Mouse (Mus musculus) forelimb bud, embryonic 11.5 days (tissue): ENCODE results near the gene Rbfox3.

Experiments used
- DNase-seq: peaks from one replicate; pipeline ENCODE4 v3.0.0-alpha.2; 2012; ENCODE audit warnings: low read depth, low spot score

Rbfox3 gene

DNA sequence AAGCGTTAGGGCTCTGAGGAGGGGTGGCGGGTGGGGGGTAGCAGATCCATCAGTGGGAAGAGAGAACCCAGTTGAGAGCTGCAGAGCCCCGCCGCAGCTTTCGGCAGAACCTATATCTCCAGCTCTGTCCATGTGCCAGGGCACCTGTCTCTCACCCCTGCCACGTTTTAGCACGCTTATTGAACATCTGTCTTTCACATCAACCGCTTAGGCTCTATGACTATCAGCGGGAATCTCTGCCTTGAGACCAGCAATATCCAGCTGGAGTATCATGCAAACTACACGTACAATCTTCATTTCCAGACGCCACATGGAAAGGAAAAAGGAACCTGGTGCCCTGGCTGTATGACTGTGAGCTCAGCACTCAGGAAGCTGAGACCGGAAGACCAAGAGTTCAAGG lies 182.6 kb downstream of the Rbfox3 start:
- no peak for DNase-seq

DNA sequence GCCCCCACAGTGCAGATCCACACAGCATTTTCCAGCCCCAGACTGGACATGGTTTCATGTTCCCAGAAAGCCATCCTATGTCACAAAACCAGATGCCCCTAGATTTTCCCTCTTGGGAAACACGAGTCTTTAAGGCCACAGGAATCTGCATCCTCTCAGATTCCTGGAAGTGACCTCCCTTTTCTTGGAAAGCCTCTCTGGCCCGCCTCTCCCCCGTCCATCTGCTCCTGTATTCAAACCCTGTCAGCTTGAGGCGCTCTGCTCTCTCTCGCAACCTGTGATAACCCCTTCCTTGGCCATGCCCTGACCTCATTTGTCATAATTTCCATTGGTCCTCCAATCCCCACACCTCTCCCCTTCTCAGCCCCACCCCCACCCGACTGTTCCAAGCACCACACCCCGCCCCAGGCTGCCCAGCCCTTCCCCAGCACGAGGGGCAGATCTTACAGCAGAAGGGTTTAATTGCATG lies 183.3 kb downstream of the Rbfox3 start:
- no peak for DNase-seq

DNA sequence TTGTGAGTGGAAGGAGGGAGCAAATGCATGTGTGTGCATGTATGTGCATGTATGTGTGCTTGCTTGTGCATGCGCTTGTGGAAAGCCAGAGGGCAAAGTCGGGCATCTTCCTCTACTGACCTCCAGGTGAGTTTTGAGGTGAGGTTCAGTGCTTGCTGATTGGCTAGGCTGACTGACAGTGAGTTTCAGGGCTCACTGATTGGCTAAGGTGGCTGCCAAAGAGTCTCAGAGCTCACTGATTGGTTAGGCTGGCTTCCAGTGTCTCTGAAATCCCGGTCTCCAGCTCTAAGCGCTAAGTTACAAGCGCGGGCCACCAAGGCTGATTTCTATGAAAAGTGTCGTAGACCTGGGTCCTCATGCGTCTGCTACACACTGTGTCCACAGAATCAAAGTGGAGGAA lies 185.0 kb downstream of the Rbfox3 start:
- DNase-seq, result no peak

GRCm38 (mm10) chr11:118724423-118724822 lies 187.0 kb downstream of the Rbfox3 start:
- DNase-seq, result no peak

- no peak for DNase-seq
Observed at GRCm38 (mm10) chr11:118723166-118723565, 188.2 kb downstream of the Rbfox3 start.

GRCm38 (mm10) chr11:118721898-118722297 lies 189.5 kb downstream of the Rbfox3 start:
- DNase-seq, result no peak

DNA sequence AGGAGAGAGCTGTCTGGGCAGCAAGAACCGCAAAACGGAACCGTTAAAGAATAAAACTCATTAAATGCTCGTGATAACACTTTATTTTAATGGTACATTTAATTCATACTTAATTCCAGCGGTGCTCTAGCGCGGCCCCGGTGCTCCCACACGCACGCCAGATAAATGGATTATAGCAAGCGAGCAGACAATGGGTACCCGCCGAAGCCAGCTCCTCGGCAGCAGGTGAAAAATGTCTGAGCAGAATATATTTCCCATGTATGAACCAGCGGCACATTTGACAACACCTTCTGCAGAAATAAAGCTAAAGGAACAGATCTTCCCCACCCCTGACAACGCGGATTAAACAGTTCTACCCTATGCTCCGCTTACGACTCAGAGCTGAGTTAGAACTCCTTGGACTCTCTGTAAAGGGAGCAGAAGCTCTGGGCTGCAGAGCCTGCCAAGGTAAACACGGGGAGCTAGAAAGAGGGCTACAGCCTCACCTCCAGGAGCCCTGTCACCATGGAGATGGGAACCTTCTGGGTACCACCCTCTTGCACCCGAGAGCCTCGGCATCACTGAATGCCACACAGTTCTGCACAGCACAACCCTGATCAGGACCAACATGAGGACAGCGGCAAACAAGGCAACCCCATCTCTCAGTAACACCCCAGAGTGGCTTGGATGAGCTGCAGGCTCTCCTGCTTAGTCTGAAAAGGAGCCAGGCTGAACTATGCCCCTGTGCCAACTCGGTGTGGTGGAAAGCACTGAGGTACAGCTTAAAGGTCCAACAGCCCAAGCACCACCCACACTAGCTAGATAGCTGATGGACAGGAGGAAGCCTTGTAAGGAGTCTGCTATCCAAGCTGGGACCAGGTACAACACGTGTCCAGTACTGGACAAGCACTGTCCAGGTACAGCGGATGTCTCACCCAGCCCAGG lies 196.5 kb downstream of the Rbfox3 start:
- no peak for DNase-seq

DNA sequence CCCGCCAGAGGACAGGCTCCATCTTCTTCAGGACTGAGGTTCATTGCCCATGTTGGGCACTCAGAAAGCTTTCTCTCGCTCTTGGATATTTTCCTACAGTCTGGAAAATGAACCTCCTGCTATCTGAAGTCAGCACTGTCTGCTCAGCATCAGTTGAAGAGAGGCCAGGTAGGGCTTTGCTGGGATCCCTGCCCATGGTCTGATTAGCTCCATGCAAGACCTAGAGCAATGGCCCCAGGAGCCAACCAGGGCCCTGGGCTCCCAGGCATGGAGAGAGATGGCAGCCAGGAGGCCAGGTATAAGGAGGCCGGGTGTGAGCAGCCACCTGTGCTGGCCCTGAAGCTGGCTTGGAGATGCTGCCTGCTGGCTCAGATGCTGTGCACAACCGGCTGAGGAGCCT lies 198.6 kb downstream of the Rbfox3 start:
- no peak for DNase-seq

GRCm38 (mm10) chr11:118712058-118712457 lies 199.3 kb downstream of the Rbfox3 start:
- DNase-seq, result no peak

GRCm38 (mm10) chr11:118710035-118710434 lies 201.4 kb downstream of the Rbfox3 start:
- no peak for DNase-seq

- DNase-seq, result peak; percentile 66
Observed at GRCm38 (mm10) chr11:118696226-118696930, 215.0 kb downstream of the Rbfox3 start.

DNA sequence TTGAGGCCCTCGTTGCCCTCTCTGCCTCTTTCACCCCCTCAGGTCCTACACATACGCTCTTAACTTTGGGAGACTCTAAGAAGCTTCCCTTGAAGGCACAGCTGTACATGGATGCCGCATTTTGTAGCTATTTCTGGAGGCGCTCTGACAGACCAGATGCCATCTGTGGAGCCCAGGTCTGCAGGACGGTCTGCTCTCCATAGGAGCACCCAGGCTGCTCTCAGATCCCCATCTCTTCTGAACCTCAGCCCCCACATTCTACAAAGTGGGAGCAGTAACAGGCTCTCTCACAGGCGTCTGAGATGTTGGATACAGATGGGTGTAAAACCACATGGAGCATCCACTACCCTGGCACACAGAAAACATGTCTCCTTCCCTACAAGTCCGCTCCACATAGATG lies 218.1 kb downstream of the Rbfox3 start:
- no peak for DNase-seq

GRCm38 (mm10) chr11:118690262-118690661 lies 221.1 kb downstream of the Rbfox3 start:
- no peak for DNase-seq

DNA sequence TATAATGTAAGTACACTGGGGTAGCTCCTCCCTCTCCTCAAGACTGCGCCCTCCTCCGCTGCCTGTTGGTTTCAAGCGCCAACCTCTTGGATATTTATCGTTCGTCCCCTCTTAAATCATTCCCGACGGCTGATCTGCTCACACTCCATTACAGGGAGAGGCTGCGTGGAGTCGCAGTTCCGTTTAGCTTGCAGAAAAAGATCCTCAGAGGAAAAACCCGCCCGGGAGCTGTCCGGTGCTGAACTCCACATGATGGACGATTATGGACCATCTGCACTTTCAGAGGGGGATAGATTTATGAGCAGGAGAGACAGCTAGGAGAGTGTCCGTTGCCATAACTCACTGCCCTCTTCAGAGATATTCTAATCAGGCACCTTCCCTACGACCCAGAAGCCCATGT lies 226.0 kb downstream of the Rbfox3 start:
- peak; percentile 61 for DNase-seq

DNA sequence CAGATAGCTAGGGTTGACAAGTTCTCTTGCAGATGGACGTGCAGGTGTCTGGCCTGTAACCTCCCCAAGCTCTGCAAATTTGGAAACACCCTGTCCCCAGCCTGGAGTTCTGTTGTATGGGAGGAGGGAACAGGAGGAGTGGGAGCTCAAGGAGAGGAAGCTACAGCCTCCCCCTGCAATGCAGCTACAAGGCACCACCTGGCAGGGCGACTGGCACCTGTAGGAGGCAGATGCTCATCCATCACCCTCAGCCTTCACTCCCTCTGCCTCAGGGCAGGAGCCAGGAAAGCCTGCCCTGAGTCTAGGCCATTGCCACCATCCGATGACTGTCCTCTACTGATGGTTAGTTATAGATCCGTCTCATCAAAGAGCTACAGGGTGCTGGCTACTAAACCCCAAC lies 226.7 kb downstream of the Rbfox3 start:
- DNase-seq, result no peak

DNA sequence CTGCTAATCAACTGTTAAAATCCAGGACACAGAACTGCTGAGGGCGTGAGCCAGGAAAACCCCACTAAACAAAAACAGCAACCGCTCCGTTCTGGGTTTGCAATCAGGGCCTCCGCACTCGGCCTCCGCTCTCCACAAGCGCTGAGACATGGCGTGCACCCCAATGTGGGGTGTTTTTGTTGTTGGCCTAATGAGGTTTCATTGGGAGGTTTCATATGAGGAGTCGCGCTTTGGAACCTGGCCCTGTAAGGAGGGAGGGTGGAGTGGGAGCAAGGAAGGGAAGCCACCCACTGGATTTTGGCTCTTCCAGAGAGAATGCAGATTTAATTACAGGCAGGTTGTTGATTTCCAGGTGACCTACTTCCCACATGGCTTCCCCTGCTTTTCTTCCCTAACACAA lies 230.7 kb downstream of the Rbfox3 start:
- no peak for DNase-seq

GRCm38 (mm10) chr11:118679736-118680410 lies 231.5 kb downstream of the Rbfox3 start:
- peak; percentile 18 for DNase-seq

DNA sequence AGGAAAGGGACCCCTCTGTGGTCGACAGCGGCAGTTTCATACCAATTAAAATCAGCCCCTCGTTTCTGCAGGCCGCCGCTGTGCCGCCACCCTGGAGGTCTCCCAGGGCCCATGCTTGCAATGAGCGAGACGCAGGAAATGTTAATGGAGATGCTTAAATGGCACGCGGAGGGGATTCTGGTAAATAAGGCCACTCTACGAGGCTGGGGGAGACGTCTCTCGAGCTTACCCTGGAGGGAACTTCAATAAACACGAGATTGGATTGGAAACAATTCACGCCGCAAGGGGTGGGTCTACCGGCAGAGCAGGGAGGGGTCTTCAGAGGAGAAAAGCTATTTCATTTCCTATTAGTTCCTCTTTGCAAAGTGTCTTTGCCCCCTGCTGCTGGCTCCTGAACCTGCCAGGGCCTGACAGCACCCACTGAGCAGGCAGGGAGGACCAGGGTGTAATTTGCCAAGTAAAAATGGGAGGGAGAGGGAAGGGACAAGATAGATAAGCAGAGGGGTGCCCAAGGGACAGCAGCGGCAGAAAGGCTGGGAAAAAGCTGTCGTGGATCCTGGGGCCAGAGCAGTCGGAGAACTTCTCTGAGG lies 232.8 kb downstream of the Rbfox3 start:
- DNase-seq, result peak; percentile 12

DNA sequence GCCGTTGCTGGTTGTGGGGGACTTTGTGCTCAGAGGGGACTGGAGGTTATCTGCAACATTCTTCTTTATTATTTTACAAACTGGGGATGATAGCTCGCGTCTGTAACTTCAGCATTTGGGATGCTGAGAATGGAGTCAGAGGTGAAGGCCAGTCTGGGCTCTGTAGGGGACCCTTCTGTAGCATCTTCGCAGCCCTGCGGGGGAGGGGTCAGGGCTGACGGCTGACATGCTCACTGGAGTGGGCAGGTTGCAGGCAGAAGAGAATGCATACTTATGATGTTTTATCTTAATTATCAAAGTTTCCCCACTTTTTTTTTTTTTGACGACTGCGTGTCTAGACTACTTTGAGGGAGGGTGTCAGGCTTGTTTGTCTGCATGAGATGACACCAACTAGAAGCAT lies 234.1 kb downstream of the Rbfox3 start:
- DNase-seq, result no peak

GRCm38 (mm10) chr11:118676364-118676763 lies 235.0 kb downstream of the Rbfox3 start:
- DNase-seq, result no peak

- no peak for DNase-seq
Observed at GRCm38 (mm10) chr11:118671958-118672357, 239.4 kb downstream of the Rbfox3 start.

DNA sequence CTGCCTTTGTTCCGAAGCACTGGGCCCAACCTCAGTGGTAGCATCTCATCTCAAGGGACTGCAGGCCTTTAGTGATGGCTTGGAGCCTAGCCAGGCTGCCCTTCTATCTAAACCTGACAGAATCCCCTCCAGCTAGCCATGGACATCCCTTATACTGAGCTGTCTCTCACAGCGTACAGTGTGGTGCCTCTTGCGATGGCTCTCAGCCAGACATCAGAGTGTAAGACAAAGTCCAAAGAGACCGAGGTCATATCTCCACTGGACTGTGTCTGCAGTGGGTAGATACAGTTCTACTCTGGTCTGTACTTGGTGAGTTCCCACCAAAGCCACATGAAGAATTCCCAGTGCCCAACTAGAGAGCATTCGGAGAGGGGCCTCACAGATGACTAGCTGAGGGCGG lies 240.2 kb downstream of the Rbfox3 start:
- DNase-seq, result no peak
